11 mouse cellular contexts compared by ENCODE assay signal in genomic region chr9:111838069-111838820, GRCm38 (mm10).
DNase-seq lines count a peak whose midpoint lies in the region; ATAC-seq and TF ChIP-seq lines count a peak whose summit lies in the region.
"Had no signal": no experiment of that assay in that cellular context is flagged by ENCODE, and none has a peak within 500 bp of the region (broad histone marks: within the 10 kb centered on the region; RNA-seq: fewer than 3 reads in every experiment).

No protein-coding gene starts in this region.

- no peak overlapping the region for H3K9ac ChIP-seq in kidney, embryonic 15.5 days
- H3K9ac ChIP-seq in intestine, embryonic 15.5 days, result no peak overlapping the region
- H3K9ac ChIP-seq: liver, embryonic 14.5 days had no signal

- WGBS in kidney, embryonic 15.5 days, result 59% methylated on average over 7 of the region's 7 CpGs
- 24% methylated on average over 7 of the region's 7 CpGs for WGBS in large intestine, adult 2 months
- 60% methylated on average over 7 of the region's 7 CpGs for WGBS in intestine, embryonic 15.5 days

- no peaks in the 10 kb centered on the region for H3K4me1 ChIP-seq in kidney, embryonic 15.5 days
- no peaks in the 10 kb centered on the region for H3K4me1 ChIP-seq in intestine, embryonic 15.5 days (replicated peaks)

- H3K4me2 ChIP-seq in kidney, embryonic 15.5 days, result no peak overlapping the region
- no peak overlapping the region for H3K4me2 ChIP-seq in intestine, embryonic 15.5 days (replicated peaks)

- TF ChIP-seq CTCF in left cerebral cortex, adult 2 months (IDR thresholded peaks at IDR 0.05), result no peak

- H3K4me3 ChIP-seq in kidney, embryonic 15.5 days (replicated peaks), result no peak overlapping the region
- H3K4me3 ChIP-seq in left cerebral cortex, adult 2 months, result no peak overlapping the region
- H3K4me3 ChIP-seq in intestine, embryonic 15.5 days (replicated peaks), result no peak overlapping the region
- H3K4me3 ChIP-seq: erythroblast, embryonic 14.5 days had no signal

- intact Hi-C loops in left cerebral cortex, adult 2 months (cut with DNase I), result loop anchor here (2.0 kb wide), 1 partner anchor 59 kb away; no protein-coding TSS in a partner anchor

- peak; percentile 6 to 21 for DNase-seq in kidney, postnatal 4 days
- peak; percentile 11 for DNase-seq in large intestine, adult 2 months (ENCODE audit: low read depth, low spot score)
- peak; percentile 26 to 44 for DNase-seq in left cerebral cortex, adult 2 months (ENCODE audit: extremely low spot score in 1 of 2, low spot score in 2 of 2)
- DNase-seq in right cerebral cortex, postnatal 25 days, result peak; percentile 59
- no peak for DNase-seq in lung, postnatal 25 days (ENCODE audit: low spot score)
- DNase-seq: thymus, adult 2 months had no signal

- no peaks in the 10 kb centered on the region for H3K27me3 ChIP-seq in kidney, embryonic 15.5 days
- no peaks in the 10 kb centered on the region for H3K27me3 ChIP-seq in intestine, embryonic 15.5 days (replicated peaks)

- H3K9me3 ChIP-seq in kidney, embryonic 15.5 days (replicated peaks), result no peaks in the 10 kb centered on the region
- H3K9me3 ChIP-seq in intestine, embryonic 15.5 days, result no peaks in the 10 kb centered on the region

- H3K27ac ChIP-seq in kidney, embryonic 15.5 days, result no peak overlapping the region
- peak overlapping the region; percentile 34; the same call in 1 of the 2 replicates for H3K27ac ChIP-seq in left cerebral cortex, adult 2 months
- no peak overlapping the region for H3K27ac ChIP-seq in intestine, embryonic 15.5 days
- H3K27ac ChIP-seq: liver, embryonic 14.5 days had no signal

- no peaks in the 10 kb centered on the region for H3K36me3 ChIP-seq in kidney, embryonic 15.5 days
- no peaks in the 10 kb centered on the region for H3K36me3 ChIP-seq in intestine, embryonic 15.5 days

- ATAC-seq in kidney, embryonic 15.5 days (replicated peaks; ENCODE audit: low FRiP score), result no peak
- no peak; the same call in 1 of the 2 replicates for ATAC-seq in intestine, embryonic 15.5 days
- ATAC-seq: inflammation-experienced regulatory T-cells, adult 6 months had no signal
